Comparison of ENCODE assay signal across 7 mouse cellular contexts in genomic region chr5:121205537-121206130, GRCm38 (mm10). TPM values are rescaled to one million over a fixed set of nuclear protein-coding genes. Genes with fewer than 3 reads are reported as not detected.
A peak's percentile ranks its signal among the peaks of the same experiment; 100 is the strongest.
DNase-seq lines count a peak whose midpoint lies in the region; ATAC-seq and TF ChIP-seq lines count a peak whose summit lies in the region.
"Not testable (repeated sequence)": the region's sequence is repeated elsewhere in the genome, so short reads cannot be mapped to it uniquely, and the experiment has no call there.

No protein-coding gene starts in this region.

- H3K9me3 ChIP-seq in forebrain, embryonic 12.5 days; heart, embryonic 15.5 days (replicated peaks); intestine, embryonic 15.5 days; limb, embryonic 14.5 days (ENCODE audit: control insufficient read depth, low read length); lung, embryonic 16.5 days (ENCODE audit: control insufficient read depth, low read length): not testable (repeated sequence)

- ATAC-seq in forebrain, embryonic 12.5 days (ENCODE audit: low FRiP score); heart, embryonic 15.5 days (replicated peaks; ENCODE audit: insufficient number of reproducible peaks, insufficient read depth, low FRiP score, low read depth); intestine, embryonic 15.5 days; limb, embryonic 14.5 days (ENCODE audit: low FRiP score, low read depth); lung, embryonic 16.5 days (ENCODE audit: low read depth): not testable (repeated sequence)

- H3K36me3 ChIP-seq in forebrain, embryonic 12.5 days (replicated peaks): peaks cover 52% of the 10 kb centered on the region
- H3K36me3 ChIP-seq in heart, embryonic 15.5 days: peaks cover 50% of the 10 kb centered on the region
- peaks cover 32% of the 10 kb centered on the region for H3K36me3 ChIP-seq in intestine, embryonic 15.5 days
- peaks cover 49% of the 10 kb centered on the region for H3K36me3 ChIP-seq in limb, embryonic 14.5 days (ENCODE audit: control insufficient read depth, insufficient read depth, low read length)
- peaks cover 35% of the 10 kb centered on the region for H3K36me3 ChIP-seq in lung, embryonic 16.5 days (ENCODE audit: control insufficient read depth, insufficient read depth, low read length)
- peaks cover 50% of the 10 kb centered on the region for H3K36me3 ChIP-seq in myocyte (ENCODE audit: control insufficient read depth, insufficient read depth)

- H3K27ac ChIP-seq in bone marrow macrophage, adult 2 months (ENCODE audit: insufficient read depth, low read depth, low read length); forebrain, embryonic 12.5 days; heart, embryonic 15.5 days; intestine, embryonic 15.5 days; limb, embryonic 14.5 days (replicated peaks; ENCODE audit: low read depth, low read length); lung, embryonic 16.5 days (ENCODE audit: low read length): not testable (repeated sequence)

- not testable (repeated sequence) for DNase-seq in limb, embryonic 14.5 days (ENCODE audit: low spot score)

- H3K27me3 ChIP-seq in forebrain, embryonic 12.5 days; heart, embryonic 15.5 days; intestine, embryonic 15.5 days (replicated peaks); limb, embryonic 14.5 days (ENCODE audit: control insufficient read depth, insufficient read depth, low read length); lung, embryonic 16.5 days (ENCODE audit: control insufficient read depth, insufficient read depth, low read depth, low read length); myocyte (ENCODE audit: control insufficient read depth, insufficient read depth, insufficient read length): not testable (repeated sequence)

- TF ChIP-seq CTCF in bone marrow macrophage, adult 2 months (IDR thresholded peaks at IDR 0.05; ENCODE audit: low read depth, low read length): not testable (repeated sequence)

- peaks cover 10% of the 10 kb centered on the region for H3K4me1 ChIP-seq in bone marrow macrophage, adult 2 months (ENCODE audit: control insufficient read depth, insufficient read depth, low read length)
- peaks cover 28% of the 10 kb centered on the region for H3K4me1 ChIP-seq in forebrain, embryonic 12.5 days
- peaks cover 22% of the 10 kb centered on the region for H3K4me1 ChIP-seq in heart, embryonic 15.5 days (replicated peaks)
- H3K4me1 ChIP-seq in intestine, embryonic 15.5 days (replicated peaks): peaks cover 20% of the 10 kb centered on the region
- not testable (repeated sequence) for H3K4me1 ChIP-seq in limb, embryonic 14.5 days (ENCODE audit: control insufficient read depth, insufficient read depth, low read length)
- peaks cover 19% of the 10 kb centered on the region for H3K4me1 ChIP-seq in lung, embryonic 16.5 days (replicated peaks; ENCODE audit: control insufficient read depth, insufficient read depth, low read length)

- WGBS in forebrain, embryonic 12.5 days: 80% methylated on average over 9 of the region's 10 CpGs
- 62% methylated on average over 8 of the region's 10 CpGs for WGBS in heart, embryonic 15.5 days
- WGBS in intestine, embryonic 15.5 days: 66% methylated on average over 9 of the region's 10 CpGs
- WGBS in limb, embryonic 14.5 days: 70% methylated on average over 7 of the region's 10 CpGs
- 55% methylated on average over 8 of the region's 10 CpGs for WGBS in lung, embryonic 16.5 days

- H3K4me2 ChIP-seq in forebrain, embryonic 12.5 days: peak overlapping the region; percentile 59
- peak overlapping the region; percentile 83 for H3K4me2 ChIP-seq in heart, embryonic 15.5 days
- peak overlapping the region; percentile 56 for H3K4me2 ChIP-seq in intestine, embryonic 15.5 days (replicated peaks)
- peak overlapping the region; percentile 74 for H3K4me2 ChIP-seq in limb, embryonic 14.5 days (replicated peaks; ENCODE audit: low read depth, low read length, severe bottlenecking)
- peak overlapping the region; percentile 79 for H3K4me2 ChIP-seq in lung, embryonic 16.5 days (ENCODE audit: low read depth, low read length)
- peak overlapping the region; percentile 76 for H3K4me2 ChIP-seq in myocyte (ENCODE audit: low read depth)

- H3K9ac ChIP-seq in forebrain, embryonic 12.5 days: peak overlapping the region; percentile 94
- peak overlapping the region; percentile 99 for H3K9ac ChIP-seq in heart, embryonic 15.5 days
- H3K9ac ChIP-seq in intestine, embryonic 15.5 days: peak overlapping the region; percentile 96
- H3K9ac ChIP-seq in limb, embryonic 14.5 days (ENCODE audit: low read depth, low read length, severe bottlenecking): peak overlapping the region; percentile 99
- H3K9ac ChIP-seq in lung, embryonic 16.5 days (ENCODE audit: low read length): peak overlapping the region; percentile 99

- H3K79me2 ChIP-seq in myocyte (ENCODE audit: control insufficient read depth, insufficient read depth): peaks cover 36% of the 10 kb centered on the region

- peak overlapping the region; percentile 94 for H3K4me3 ChIP-seq in bone marrow macrophage, adult 2 months (ENCODE audit: insufficient read depth, low read length)
- H3K4me3 ChIP-seq in forebrain, embryonic 12.5 days (replicated peaks): peak overlapping the region; percentile 77
- H3K4me3 ChIP-seq in heart, embryonic 15.5 days: peak overlapping the region; percentile 98
- H3K4me3 ChIP-seq in intestine, embryonic 15.5 days (replicated peaks): peak overlapping the region; percentile 80
- H3K4me3 ChIP-seq in limb, embryonic 14.5 days (replicated peaks; ENCODE audit: low read length): peak overlapping the region; percentile 97
- peak overlapping the region; percentile 95 for H3K4me3 ChIP-seq in lung, embryonic 16.5 days (ENCODE audit: low read length)
- peak overlapping the region; percentile 95 for H3K4me3 ChIP-seq in myocyte

- H3ac ChIP-seq in myocyte (ENCODE audit: control insufficient read depth, insufficient read length): peak overlapping the region; percentile 65

- TF ChIP-seq POLR2A in bone marrow macrophage, adult 2 months (IDR thresholded peaks at IDR 0.05; ENCODE audit: borderline replicate concordance, low read depth, low read length); limb, embryonic 14.5 days (IDR thresholded peaks at IDR 0.05; ENCODE audit: borderline replicate concordance, extremely low read depth, insufficient read depth, insufficient read length); myocyte (IDR thresholded peaks at IDR 0.05; ENCODE audit: insufficient read length, low read depth): not testable (repeated sequence)

TF ChIP-seq in myocyte, 11 proteins besides CTCF, POLR2A, EP300 and RAD21:
- peak; percentile 46 for TF ChIP-seq POLR2AphosphoS2 (IDR thresholded peaks at IDR 0.05; ENCODE audit: insufficient read length, low read depth)

RNA-seq across cellular contexts. Expression of gene Rpl6, which starts 1.4 kb away (rescaled TPM):
- polyA plus RNA-seq in bone marrow macrophage, adult 2 months (2012; ENCODE audit: insufficient read depth, insufficient read length, missing spikeins): 1,191 and 1,194 TPM in 2 replicates
- 479 and 481 TPM in 2 replicates for polyA plus RNA-seq in forebrain, embryonic 12.5 days (2016; fragmentation: Nextera tagmentation; extraction: Ambion mirVana)
- 323 and 339 TPM in 2 replicates for polyA plus RNA-seq in heart, embryonic 15.5 days (2015; fragmentation: Nextera tagmentation; extraction: Ambion mirVana)
- polyA plus RNA-seq in intestine, embryonic 15.5 days (2015; fragmentation: Nextera tagmentation; extraction: Ambion mirVana): 589 and 659 TPM in 2 replicates
- polyA plus RNA-seq in limb, embryonic 14.5 days (2012; rRNA removed): 786 and 1,086 TPM in 2 replicates
- 696 and 712 TPM in 2 replicates for polyA plus RNA-seq in limb, embryonic 14.5 days (2014; fragmentation: Nextera tagmentation; extraction: Ambion mirVana)
- 554 and 590 TPM in 2 replicates for polyA plus RNA-seq in lung, embryonic 16.5 days (2015; fragmentation: Nextera tagmentation; extraction: Ambion mirVana)
- polyA plus RNA-seq in myocyte (2012; fragmentation: generic; extraction: Trizol): 1,361 TPM

RNA-seq across cellular contexts. Expression of gene Hectd4, which starts 14.4 kb away (rescaled TPM):
- 11.5 and 11.7 TPM in 2 replicates for polyA plus RNA-seq in bone marrow macrophage, adult 2 months (2012; ENCODE audit: insufficient read depth, insufficient read length, missing spikeins)
- 13.2 and 13.3 TPM in 2 replicates for polyA plus RNA-seq in forebrain, embryonic 12.5 days (2016; fragmentation: Nextera tagmentation; extraction: Ambion mirVana)
- polyA plus RNA-seq in heart, embryonic 15.5 days (2015; fragmentation: Nextera tagmentation; extraction: Ambion mirVana): 3.0 and 4.4 TPM in 2 replicates
- polyA plus RNA-seq in intestine, embryonic 15.5 days (2015; fragmentation: Nextera tagmentation; extraction: Ambion mirVana): 3.9 and 4.2 TPM in 2 replicates
- polyA plus RNA-seq in limb, embryonic 14.5 days (2012; rRNA removed): 15.2 and 21.5 TPM in 2 replicates
- polyA plus RNA-seq in limb, embryonic 14.5 days (2014; fragmentation: Nextera tagmentation; extraction: Ambion mirVana): 7.0 and 8.9 TPM in 2 replicates
- 2.7 and 3.8 TPM in 2 replicates for polyA plus RNA-seq in lung, embryonic 16.5 days (2015; fragmentation: Nextera tagmentation; extraction: Ambion mirVana)
- 6.6 TPM for polyA plus RNA-seq in myocyte (2012; fragmentation: generic; extraction: Trizol)

RNA-seq across cellular contexts. Expression of gene Ptpn11, which starts 14.4 kb away (rescaled TPM):
- 22.8 and 28.3 TPM in 2 replicates for polyA plus RNA-seq in bone marrow macrophage, adult 2 months (2012; ENCODE audit: insufficient read depth, insufficient read length, missing spikeins)
- 26.3 and 26.4 TPM in 2 replicates for polyA plus RNA-seq in forebrain, embryonic 12.5 days (2016; fragmentation: Nextera tagmentation; extraction: Ambion mirVana)
- polyA plus RNA-seq in heart, embryonic 15.5 days (2015; fragmentation: Nextera tagmentation; extraction: Ambion mirVana): 18.5 and 20.0 TPM in 2 replicates
- 19.8 and 20.1 TPM in 2 replicates for polyA plus RNA-seq in intestine, embryonic 15.5 days (2015; fragmentation: Nextera tagmentation; extraction: Ambion mirVana)
- polyA plus RNA-seq in limb, embryonic 14.5 days (2012; rRNA removed): 44.1 and 44.6 TPM in 2 replicates
- polyA plus RNA-seq in limb, embryonic 14.5 days (2014; fragmentation: Nextera tagmentation; extraction: Ambion mirVana): 27.1 and 29.6 TPM in 2 replicates
- polyA plus RNA-seq in lung, embryonic 16.5 days (2015; fragmentation: Nextera tagmentation; extraction: Ambion mirVana): 17.3 and 18.0 TPM in 2 replicates
- 78.7 TPM for polyA plus RNA-seq in myocyte (2012; fragmentation: generic; extraction: Trizol)
